Mouse (Mus musculus) midbrain, postnatal 0 days (tissue): ENCODE measurements around the gene Gm13199. TPM values are rescaled to one million over a fixed set of nuclear protein-coding genes. Genes with fewer than 3 reads are reported as not detected.

Experiments
- ATAC-seq: fragments of 200-750 bp; cut with Nextera tagmentation; 2 replicates; pipeline ENCODE4 v1.8.0; 2017; ENCODE audit warnings: moderate number of reproducible peaks, mild to moderate bottlenecking, moderate TSS enrichment, moderate library complexity; ENCODE audit not compliant: low FRiP score
- DNase-seq: peaks from one replicate; pipeline ENCODE4 v3.0.0-alpha.2; 2015; ENCODE audit warnings: low spot score
- H3K27ac ChIP-seq: fragments of 300-500 bp; sonication (generic); 2 replicates; pipeline ENCODE4 v1.5.1; 2014; ENCODE audit warnings: low read depth, mild to moderate bottlenecking, low read length, mixed read lengths
- H3K27me3 ChIP-seq: fragments of 300-500 bp; sonication (generic); 2 replicates; pipeline ENCODE4 v1.6.1; 2014; ENCODE audit warnings: low read length, control low read depth, mixed read lengths; ENCODE audit not compliant: insufficient read depth
- H3K36me3 ChIP-seq: fragments of 300-500 bp; sonication (generic); 2 replicates; pipeline ENCODE4 v1.6.1; 2014; ENCODE audit warnings: low read length, control low read depth, mixed read lengths; ENCODE audit not compliant: insufficient read depth
- H3K4me1 ChIP-seq: fragments of 300-500 bp; sonication (generic); 2 replicates; pipeline ENCODE4 v1.6.1; 2014; ENCODE audit warnings: mild to moderate bottlenecking, control low read depth, antibody characterized with exemption, low read length, mixed read lengths; ENCODE audit not compliant: insufficient read depth
- H3K4me2 ChIP-seq: fragments of 300-500 bp; sonication (generic); 2 replicates; pipeline ENCODE4 v1.6.1; 2014; ENCODE audit warnings: low read depth, mild to moderate bottlenecking, low read length, mixed read lengths; ENCODE audit not compliant: poor library complexity, severe bottlenecking
- H3K4me3 ChIP-seq: fragments of 300-500 bp; sonication (generic); 2 replicates; pipeline ENCODE4 v1.5.1; 2014; ENCODE audit warnings: low read depth, mild to moderate bottlenecking, low read length, moderate library complexity
- H3K9ac ChIP-seq: fragments of 300-500 bp; sonication (generic); replicated peaks from 2 replicates; pipeline ENCODE4 v1.6.1; 2014; ENCODE audit warnings: mild to moderate bottlenecking, low read length, moderate library complexity, mixed read lengths; ENCODE audit not compliant: poor library complexity, severe bottlenecking
- H3K9me3 ChIP-seq: fragments of 300-500 bp; sonication (generic); 2 replicates; pipeline ENCODE4 v1.6.1; 2016; ENCODE audit warnings: low read length, control low read depth
- CTCF ChIP-seq: IDR thresholded peaks from 2 replicates; pipeline ENCODE4 v1.5.1; 2016; ENCODE audit warnings: antibody characterized with exemption, mild to moderate bottlenecking
- WGBS: fragments of 180-500 bp; shearing (Covaris S2); extraction: QIAGEN DNeasy Blood & Tissue Kit; methylation state at CpG from one replicate; pipeline ENCODE4 v1.1.7; 2014; 5-methylcytosine and 5-hydroxymethylcytosine counted together
- polyA plus RNA-seq: library from polyadenylated mRNA; unstranded; fragments of >200 nt; fragmentation: Nextera tagmentation; extraction: Ambion mirVana; gene quantifications from 2 replicates; pipeline ENCODE4 v1.2.1, GENCODE M21; 2015
- total RNA-seq: library from RNA; depleted of rRNA; stranded (reverse); fragments of >200 nt; gene quantifications from 2 replicates; pipeline ENCODE4 v1.2.3, GENCODE M21; 2014

Gene Gm13199
- total and polyA plus RNA-seq, 2 experiments from 2014 or later = 0.57 to 5.2 TPM

DNA sequence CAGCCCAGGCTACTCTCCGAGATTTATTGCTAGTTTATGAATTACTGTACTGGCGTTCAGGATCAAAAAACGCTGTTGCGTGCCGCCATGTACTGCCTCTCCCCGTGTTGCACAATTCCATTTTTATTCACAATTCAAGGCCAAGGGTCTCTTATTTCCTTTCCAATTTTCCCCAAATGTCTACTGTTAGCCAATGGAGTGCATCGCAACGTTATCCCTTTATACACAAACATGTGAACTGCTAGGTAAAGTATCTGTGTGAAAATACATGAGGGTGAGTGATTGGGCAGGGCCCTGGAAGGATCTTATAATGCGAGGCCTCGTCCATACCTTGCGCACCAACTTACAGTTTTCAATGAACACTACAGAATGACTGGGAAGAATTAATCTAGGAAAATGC, 31.6 kb upstream of the Gm13199 start:
- DNase-seq = no peak
- H3K4me3 ChIP-seq = peak overlapping the region; percentile 89
- WGBS = 42% methylated on average over 11 of the region's 11 CpGs
- no peaks in the 10 kb centered on the region; the same call in 1 of the 2 replicates for H3K36me3 ChIP-seq
- H3K27me3 ChIP-seq = no peaks in the 10 kb centered on the region
- H3K9ac ChIP-seq = peak overlapping the region; percentile 91
- no peaks in the 10 kb centered on the region; the same call in 1 of the 2 replicates for H3K4me1 ChIP-seq
- ATAC-seq = peak; percentile 25; the same call in 1 of the 2 replicates
- no peaks in the 10 kb centered on the region for H3K9me3 ChIP-seq
- no peak overlapping the region for H3K27ac ChIP-seq
- H3K4me2 ChIP-seq = peak overlapping the region; percentile 55
- no peak for TF ChIP-seq CTCF

DNA sequence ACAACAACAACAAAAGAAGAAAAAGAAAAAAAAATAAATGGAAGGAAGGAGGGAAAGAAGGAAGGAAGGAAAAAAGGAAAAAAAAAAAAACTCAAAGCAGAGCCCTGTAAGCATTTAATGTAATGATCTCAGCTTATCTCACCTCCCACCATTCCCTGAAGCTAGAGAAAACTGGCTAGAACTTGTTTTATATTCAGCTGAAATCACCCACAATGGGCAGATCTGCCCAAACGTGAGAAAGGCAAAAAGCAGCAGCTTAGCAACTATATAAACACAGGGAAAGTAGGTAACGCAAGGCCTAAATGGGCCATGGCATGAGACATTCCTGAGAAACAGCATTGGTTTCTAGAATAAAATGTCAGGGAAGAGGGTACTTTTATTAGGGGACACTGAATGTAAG, 26.7 kb upstream of the Gm13199 start:
- H3K4me2 ChIP-seq = no peak overlapping the region
- H3K27me3 ChIP-seq = no peaks in the 10 kb centered on the region
- no peaks in the 10 kb centered on the region for H3K9me3 ChIP-seq
- no peak for DNase-seq
- no peak for TF ChIP-seq CTCF
- peaks cover 24% of the 10 kb centered on the region for H3K36me3 ChIP-seq
- no peak for ATAC-seq
- WGBS = 61% methylated on average over 2 of the region's 2 CpGs
- H3K9ac ChIP-seq = no peak overlapping the region
- H3K27ac ChIP-seq = no peak overlapping the region
- no peak overlapping the region for H3K4me3 ChIP-seq
- H3K4me1 ChIP-seq = no peaks in the 10 kb centered on the region; the same call in 1 of the 2 replicates

DNA sequence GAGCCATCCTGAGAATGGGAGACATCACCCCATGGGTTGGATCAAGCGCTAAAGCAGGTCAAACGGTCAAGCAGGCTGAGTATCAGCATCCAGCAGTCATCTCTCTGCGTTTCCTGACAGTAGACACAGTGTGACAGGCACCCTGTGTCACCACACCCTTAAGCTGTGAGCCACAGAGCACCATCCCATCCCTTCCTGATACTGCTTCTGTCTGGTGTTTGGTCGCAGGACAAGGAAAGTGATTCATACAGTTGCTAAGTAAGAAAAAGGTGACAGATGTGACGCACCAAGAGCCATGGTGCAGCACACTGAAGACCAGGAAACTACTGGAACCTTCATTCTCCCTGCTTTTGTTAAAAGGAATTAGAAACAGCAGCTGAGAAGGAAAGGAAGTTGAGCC, 26.1 kb upstream of the Gm13199 start:
- Histone ChIP-seq H3K36me3 (peaks cover 26% of the 10 kb centered on the region), H3K4me2 (no peak overlapping the region), H3K4me3 (no peak overlapping the region), H3K9me3 (no peaks in the 10 kb centered on the region), H3K27ac (no peak overlapping the region), H3K27me3 (no peaks in the 10 kb centered on the region), H3K9ac (no peak overlapping the region), H3K4me1 (no peaks in the 10 kb centered on the region)
- 88% methylated on average over 5 of the region's 5 CpGs for WGBS
- TF ChIP-seq CTCF = no peak
- no peak for ATAC-seq
- DNase-seq = no peak

- Histone ChIP-seq H3K27me3 (no peaks in the 10 kb centered on the region), H3K36me3 (peaks cover 43% of the 10 kb centered on the region), H3K4me3 (no peak overlapping the region), H3K4me2 (no peak overlapping the region), H3K9ac (no peak overlapping the region), H3K27ac (no peak overlapping the region), H3K4me1 (no peaks in the 10 kb centered on the region), H3K9me3 (no peaks in the 10 kb centered on the region)
- 67% methylated on average over 3 of the region's 3 CpGs for WGBS
- no peak for TF ChIP-seq CTCF
- DNase-seq (no peak), ATAC-seq (no peak)
Observed at GRCm38 (mm10) chr2:5877446-5877845, 14.7 kb upstream of the Gm13199 start.

DNA sequence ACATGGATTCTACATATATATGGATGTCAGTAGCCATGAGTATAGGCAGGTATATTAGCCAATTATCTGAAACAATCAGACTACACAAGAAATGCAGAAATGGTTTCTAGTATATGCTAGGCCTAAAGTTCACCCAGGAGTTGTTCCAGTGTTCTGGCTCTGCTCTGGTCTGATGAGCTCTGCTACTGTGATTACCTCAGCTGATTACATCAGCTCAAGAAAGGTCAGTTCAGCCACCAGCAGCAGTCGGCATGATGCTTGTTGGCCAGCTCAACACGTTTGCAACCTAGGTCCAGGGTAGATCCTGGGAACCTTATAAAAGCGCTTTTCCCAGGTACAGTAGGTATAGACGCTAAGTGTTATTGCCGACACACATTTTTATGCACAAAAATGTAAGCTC, 7.0 kb upstream of the Gm13199 start:
- no peak for DNase-seq
- Histone ChIP-seq H3K27me3 (no peaks in the 10 kb centered on the region), H3K36me3 (peaks cover 38% of the 10 kb centered on the region), H3K4me1 (no peaks in the 10 kb centered on the region), H3K9me3 (no peaks in the 10 kb centered on the region), H3K4me2 (no peak overlapping the region), H3K9ac (no peak overlapping the region), H3K4me3 (no peak overlapping the region), H3K27ac (no peak overlapping the region)
- 96% methylated on average over 5 of the region's 5 CpGs for WGBS
- ATAC-seq = no peak
- no peak for TF ChIP-seq CTCF

DNA sequence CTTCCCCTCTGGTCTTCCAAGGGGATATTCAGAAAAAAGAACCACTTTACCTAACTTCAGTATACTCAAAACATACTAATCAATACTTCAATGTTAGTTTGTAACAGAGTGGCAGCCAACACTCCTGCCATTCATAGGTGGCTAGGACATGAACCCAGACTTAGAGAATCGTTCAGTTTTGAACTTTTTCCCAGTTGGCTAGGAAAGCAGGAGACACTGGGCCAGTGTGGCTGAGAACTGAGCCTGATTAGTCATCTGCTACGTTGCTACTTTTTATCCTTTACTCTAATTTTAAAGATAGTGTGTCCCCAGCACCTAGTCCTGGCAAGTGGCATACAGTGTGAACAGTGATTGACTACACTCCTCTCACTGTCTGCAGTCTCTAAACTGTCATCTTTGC, 4.9 kb upstream of the Gm13199 start:
- H3K36me3 ChIP-seq = peaks cover 42% of the 10 kb centered on the region
- ATAC-seq (no peak), DNase-seq (no peak)
- H3K4me1 ChIP-seq = no peaks in the 10 kb centered on the region
- no peak for TF ChIP-seq CTCF
- H3K27ac ChIP-seq = no peak overlapping the region
- H3K4me3 ChIP-seq = no peak overlapping the region
- H3K27me3 ChIP-seq = no peaks in the 10 kb centered on the region
- no peak overlapping the region for H3K4me2 ChIP-seq
- H3K9ac ChIP-seq = no peak overlapping the region
- 91% methylated on average over 2 of the region's 2 CpGs for WGBS
- H3K9me3 ChIP-seq = no peaks in the 10 kb centered on the region
